ENCODE assay signal across 16 mouse cellular contexts in the genomic region with DNA sequence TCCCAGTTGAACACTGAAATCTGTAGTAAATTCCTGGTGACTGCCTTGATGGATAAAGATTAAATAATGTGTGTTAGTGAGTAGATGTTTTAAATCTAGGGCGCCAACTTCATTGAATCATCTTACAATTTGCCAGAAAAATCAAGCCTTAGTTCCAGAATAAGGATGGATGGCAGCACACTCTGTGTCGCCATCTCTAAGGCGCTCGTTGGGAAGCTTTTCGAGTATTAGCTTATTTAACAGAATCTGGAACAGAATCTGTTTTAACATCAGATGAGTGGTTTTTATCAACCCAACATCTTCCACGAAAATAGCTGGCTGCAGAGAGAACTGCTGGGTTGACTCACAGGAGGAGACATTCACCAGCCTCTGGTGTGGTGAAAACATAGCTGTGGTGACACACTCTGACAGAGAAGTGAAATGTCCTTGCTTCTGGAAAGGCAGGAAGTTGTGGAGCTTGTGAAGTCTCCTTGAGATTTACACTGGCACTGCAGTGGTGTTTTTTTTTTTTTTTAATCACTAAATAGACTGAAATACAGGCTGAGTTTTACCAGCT.
DNase-seq lines count a peak whose midpoint lies in the region; ATAC-seq lines count a peak whose summit lies in the region.
"Had no signal": no experiment of that assay in that cellular context is flagged by ENCODE, and none has a peak within 500 bp of the region (broad histone marks: within the 10 kb centered on the region; RNA-seq: fewer than 3 reads in every experiment).

No protein-coding gene starts in this region.

- intact Hi-C loops in left cerebral cortex, postnatal 25 days (cut with DNase I) = no loop called here
- intact Hi-C loops in left cerebral cortex, postnatal 10 days (cut with DNase I) = no loop called here

- no peak for DNase-seq in frontal cortex, postnatal 14 days (ENCODE audit: low spot score in 2 of 2)
- peak; percentile 18 to 65 for DNase-seq in left cerebral cortex, postnatal 25 days (ENCODE audit: low spot score in 2 of 2)
- DNase-seq in left cerebral cortex, postnatal 10 days (ENCODE audit: extremely low spot score in 1 of 2, low spot score in 2 of 2) = no peak
- DNase-seq in brain, adult 2 months (ENCODE audit: low read depth, low spot score) = peak; percentile 67
- no peak for DNase-seq in gastrocnemius, adult 18-20 months (ENCODE audit: low spot score)
- DNase-seq: B cell, adult 2 months; cerebellum, adult 11 months; cerebellum, adult 8-10 months; cerebellum, postnatal 14 days; embryo, embryonic 11 days; gastrocnemius, adult 2 months; gastrocnemius, postnatal 25 days had no signal

- ATAC-seq in frontal cortex, adult (ENCODE audit: low TSS enrichment) = peak; percentile 94
- ATAC-seq: CD4-positive, CD25-positive, alpha-beta regulatory T cell, adult 4 months; forebrain, embryonic 15.5 days; intestine, embryonic 15.5 days had no signal

Comparison
In these comparisons a context has a peak if more than half of its experiments do, and no peak if none do; other contexts are left out.
1. DNase-seq: peak in left cerebral cortex, postnatal 25 days (2 of 2) and brain, adult 2 months (single experiment); none in frontal cortex, postnatal 14 days (0 of 2), left cerebral cortex, postnatal 10 days (0 of 2) and gastrocnemius, adult 18-20 months (single experiment).